Mouse (Mus musculus): ENCODE data around the gene Pld4.

Pld4 gene

DNA sequence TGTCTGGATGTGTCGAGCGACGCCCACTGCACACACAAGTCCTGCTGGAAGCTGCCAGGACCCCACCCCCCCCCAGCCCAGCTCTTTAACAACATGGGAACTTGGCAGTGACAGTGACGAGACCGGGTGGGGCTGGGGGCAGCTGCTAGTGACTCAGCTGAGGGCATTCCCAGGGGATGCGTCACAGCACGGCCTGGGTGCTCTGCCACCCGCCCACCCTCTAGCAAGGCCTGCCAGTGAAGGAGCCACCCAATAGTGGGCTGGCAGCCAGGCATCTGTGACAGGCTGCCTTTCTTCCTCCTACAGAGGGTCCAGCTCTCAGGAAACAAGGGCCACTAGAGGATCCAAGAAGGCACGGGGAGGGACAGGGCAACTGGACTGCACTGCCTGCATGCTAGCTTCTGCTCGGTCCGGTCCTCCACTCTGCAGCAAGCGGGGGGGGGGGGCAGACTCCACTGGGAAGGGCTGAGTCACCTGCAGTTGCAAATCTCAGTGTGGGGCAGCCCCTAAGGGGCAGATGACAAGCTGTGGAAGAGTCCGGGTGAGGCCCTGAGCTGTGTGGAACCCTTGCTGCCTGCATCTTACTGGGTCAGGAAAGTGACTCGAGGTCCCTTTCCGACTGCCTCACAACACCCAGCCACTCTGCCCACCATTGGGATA lies 37.3 kb downstream of the Pld4 start:
- Histone ChIP-seq H3K36me3 (ENCODE audit: control insufficient read depth, insufficient read depth, low read length, poor library complexity, severe bottlenecking) (no peaks in the 10 kb centered on the region), H3K27me3 (ENCODE audit: control insufficient read depth, insufficient read depth, low read length, poor library complexity, severe bottlenecking) (no peaks in the 10 kb centered on the region; the same call in 1 of the 2 replicates)
- peak; percentile 11 for DNase-seq (ENCODE audit: low read depth, low spot score)

DNA sequence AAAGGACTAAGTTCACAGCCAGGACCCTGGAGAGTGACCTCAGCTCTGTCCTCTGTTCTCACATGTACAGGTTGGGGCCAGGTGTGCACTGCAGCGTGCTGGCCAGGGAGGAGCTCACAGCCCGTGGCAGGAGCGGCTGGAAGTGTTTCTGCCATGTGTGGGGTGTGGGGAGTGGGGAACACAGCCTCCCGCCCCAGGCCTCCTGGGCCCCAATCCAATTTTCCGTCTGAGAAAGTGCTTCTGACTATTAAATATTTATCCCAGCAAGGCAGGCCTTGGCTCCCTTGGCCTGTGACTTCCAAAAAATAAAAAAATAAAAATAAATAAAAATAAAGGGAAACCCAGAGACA lies 37.9 kb downstream of the Pld4 start:
- Histone ChIP-seq H3K27me3 (ENCODE audit: control insufficient read depth, insufficient read depth, low read length, poor library complexity, severe bottlenecking) (no peaks in the 10 kb centered on the region; the same call in 1 of the 2 replicates), H3K36me3 (ENCODE audit: control insufficient read depth, insufficient read depth, low read length, poor library complexity, severe bottlenecking) (no peaks in the 10 kb centered on the region)
- DNase-seq (ENCODE audit: low read depth, low spot score) = no peak

GRCm38 (mm10) chr12:112798716-112799115 lies 38.3 kb downstream of the Pld4 start:
- DNase-seq (ENCODE audit: low read depth, low spot score) = no peak
- no peaks in the 10 kb centered on the region; the same call in 1 of the 2 replicates for H3K27me3 ChIP-seq (ENCODE audit: control insufficient read depth, insufficient read depth, low read length, poor library complexity, severe bottlenecking)
- H3K36me3 ChIP-seq (ENCODE audit: control insufficient read depth, insufficient read depth, low read length, poor library complexity, severe bottlenecking) = no peaks in the 10 kb centered on the region

DNA sequence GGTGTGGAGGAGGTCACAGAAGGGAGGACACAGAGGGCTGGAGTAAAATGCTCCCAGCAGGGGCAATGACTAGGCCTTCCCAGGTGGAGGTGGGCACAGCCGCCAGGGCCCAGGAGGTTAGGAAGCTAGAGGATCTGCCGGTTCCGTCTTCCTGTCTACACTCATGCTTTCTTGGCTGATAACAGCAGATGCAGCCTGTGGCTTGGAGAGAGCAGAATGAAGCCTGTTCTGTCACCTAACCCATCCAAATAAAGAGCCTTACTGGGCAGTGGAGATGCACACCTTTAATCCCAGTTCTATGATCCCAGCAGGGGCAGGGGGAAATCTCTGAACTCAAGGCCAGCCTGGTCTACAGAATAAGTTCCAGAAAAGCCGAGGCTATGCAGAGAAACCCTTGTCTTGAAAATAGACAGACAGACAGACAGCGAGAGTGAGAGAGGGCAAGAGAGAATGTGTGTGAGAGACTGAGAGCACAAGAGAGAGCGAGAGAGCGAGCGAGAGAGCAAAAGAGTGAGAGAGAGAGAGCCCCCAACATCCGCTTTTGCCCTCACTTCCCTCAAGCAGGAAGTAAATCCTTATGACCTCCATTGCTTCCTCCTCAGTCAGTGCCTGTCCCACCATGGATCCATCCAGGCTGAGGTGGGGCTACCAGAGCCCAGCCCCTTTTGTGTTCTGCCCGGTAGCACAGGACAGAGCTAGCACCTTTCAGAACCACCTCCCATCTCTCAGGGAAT lies 38.9 kb downstream of the Pld4 start:
- Histone ChIP-seq H3K27me3 (ENCODE audit: control insufficient read depth, insufficient read depth, low read length, poor library complexity, severe bottlenecking) (no peaks in the 10 kb centered on the region; the same call in 1 of the 2 replicates), H3K36me3 (ENCODE audit: control insufficient read depth, insufficient read depth, low read length, poor library complexity, severe bottlenecking) (no peaks in the 10 kb centered on the region)
- DNase-seq (ENCODE audit: low read depth, low spot score) = no peak

GRCm38 (mm10) chr12:112800476-112800875 lies 40.0 kb downstream of the Pld4 start:
- no peaks in the 10 kb centered on the region for H3K36me3 ChIP-seq (ENCODE audit: control insufficient read depth, insufficient read depth, low read length, poor library complexity, severe bottlenecking)
- no peaks in the 10 kb centered on the region; the same call in 1 of the 2 replicates for H3K27me3 ChIP-seq (ENCODE audit: control insufficient read depth, insufficient read depth, low read length, poor library complexity, severe bottlenecking)
- DNase-seq (ENCODE audit: low read depth, low spot score) = peak; percentile 86

DNA sequence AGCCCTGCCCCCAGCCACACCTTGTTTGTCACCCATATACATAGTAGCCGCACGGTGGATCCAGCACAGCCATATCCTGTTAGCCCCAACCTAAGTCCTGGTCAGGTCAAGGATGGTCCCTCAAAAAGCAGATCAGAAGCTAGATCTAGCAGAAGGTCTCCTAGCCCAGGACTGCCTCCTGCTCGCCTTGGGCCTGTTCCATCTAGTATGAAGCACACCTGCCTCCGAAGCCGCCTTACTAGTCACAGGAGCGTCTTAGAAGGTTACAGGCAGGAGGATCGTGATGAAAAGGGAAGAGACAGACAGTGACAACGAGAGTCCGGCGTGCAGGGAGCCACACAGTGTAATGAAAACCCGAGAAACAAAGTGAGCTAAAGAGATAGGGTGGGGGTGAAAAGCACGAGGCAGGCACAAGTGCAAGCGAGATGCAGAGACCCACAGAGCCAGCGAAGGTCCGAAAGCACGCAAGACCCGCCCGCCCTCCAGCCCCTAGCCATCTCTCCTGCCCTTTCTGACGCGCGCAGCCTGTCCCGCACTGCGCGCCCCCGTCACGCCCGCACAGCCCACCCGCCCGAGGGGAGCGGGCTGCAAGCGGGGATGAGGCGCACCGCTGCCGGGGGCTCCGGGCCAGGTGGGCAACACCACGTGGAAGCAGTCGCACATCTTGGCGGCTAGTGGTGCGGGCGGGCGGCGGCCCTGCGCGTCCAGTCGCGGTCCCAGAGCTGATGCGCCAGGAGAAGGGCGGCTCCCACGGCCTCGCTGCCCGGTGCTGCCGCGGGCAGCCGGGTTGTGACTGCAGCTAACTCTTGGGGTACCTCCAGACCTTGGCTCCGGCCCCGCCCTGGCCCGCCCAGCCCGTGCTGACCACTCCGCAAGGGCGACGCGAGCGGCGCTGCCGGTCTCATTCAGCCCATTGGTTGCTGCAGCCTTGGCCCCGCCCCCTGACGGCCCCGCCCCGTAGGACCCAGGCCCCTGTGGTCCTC lies 41.7 kb downstream of the Pld4 start, which contains the start of gene Ahnak2:
Ahnak2 (minus strand) TSS at position 794 of the 983 bp plus-strand sequence.
- H3K27me3 ChIP-seq (ENCODE audit: control insufficient read depth, insufficient read depth, low read length, poor library complexity, severe bottlenecking) = no peaks in the 10 kb centered on the region; the same call in 1 of the 2 replicates
- no peak for DNase-seq (ENCODE audit: low read depth, low spot score)

GRCm38 (mm10) chr12:112802917-112803316 lies 42.5 kb downstream of the Pld4 start:
- DNase-seq (ENCODE audit: low read depth, low spot score) = no peak
- H3K27me3 ChIP-seq (ENCODE audit: control insufficient read depth, insufficient read depth, low read length, poor library complexity, severe bottlenecking) = no peaks in the 10 kb centered on the region; the same call in 1 of the 2 replicates
- H3K36me3 ChIP-seq (ENCODE audit: control insufficient read depth, insufficient read depth, low read length, poor library complexity, severe bottlenecking) = no peaks in the 10 kb centered on the region

More for the DNA sequence above, 41.7 kb downstream of the Pld4 start, which contains the start of gene Ahnak2:
- H3K36me3 ChIP-seq (ENCODE audit: control insufficient read depth, insufficient read depth, low read length, poor library complexity, severe bottlenecking) = no peaks in the 10 kb centered on the region

DNA sequence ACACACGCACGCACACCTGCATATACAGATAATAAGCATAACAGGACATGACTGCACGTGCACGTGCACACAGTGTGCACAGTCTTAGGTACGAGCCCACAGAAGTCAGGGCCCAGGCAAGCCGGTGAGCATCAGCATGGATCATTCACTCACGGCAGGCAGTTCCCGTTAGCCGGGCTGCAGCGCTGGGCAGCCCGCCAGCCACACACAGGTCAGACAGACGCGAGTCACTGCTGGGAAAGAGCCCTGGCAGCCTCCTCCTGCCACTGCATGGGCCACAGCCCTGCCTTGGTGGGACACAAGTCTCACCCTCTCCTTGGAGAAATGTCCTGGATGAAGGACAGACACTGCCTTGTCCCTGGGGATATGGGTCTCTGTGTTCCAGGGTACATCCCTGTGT lies 43.6 kb downstream of the Pld4 start:
- DNase-seq (ENCODE audit: low read depth, low spot score) = no peak
- H3K36me3 ChIP-seq (ENCODE audit: control insufficient read depth, insufficient read depth, low read length, poor library complexity, severe bottlenecking) = no peaks in the 10 kb centered on the region
- H3K27me3 ChIP-seq (ENCODE audit: control insufficient read depth, insufficient read depth, low read length, poor library complexity, severe bottlenecking) = no peaks in the 10 kb centered on the region; the same call in 1 of the 2 replicates

DNA sequence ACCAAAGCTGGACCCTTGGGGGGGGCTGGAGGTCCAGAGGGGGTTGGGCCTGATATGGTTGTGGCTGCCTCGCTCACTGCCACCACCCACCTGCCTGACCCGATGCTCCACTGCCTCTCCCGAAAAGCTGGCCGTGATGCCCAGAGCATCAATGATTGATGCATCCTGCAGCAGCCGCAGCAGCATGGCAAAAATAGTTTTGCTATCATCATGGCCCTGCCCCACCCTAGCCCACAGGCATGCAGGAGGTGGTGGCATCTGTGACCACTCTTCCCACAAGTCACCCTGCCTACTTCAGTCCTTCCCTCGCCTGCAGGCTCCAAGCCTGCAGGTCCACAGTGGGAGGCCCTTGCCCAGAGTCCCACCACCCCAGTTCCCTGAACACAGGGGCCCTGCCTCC lies 45.6 kb downstream of the Pld4 start:
- DNase-seq (ENCODE audit: low read depth, low spot score) = no peak

DNA sequence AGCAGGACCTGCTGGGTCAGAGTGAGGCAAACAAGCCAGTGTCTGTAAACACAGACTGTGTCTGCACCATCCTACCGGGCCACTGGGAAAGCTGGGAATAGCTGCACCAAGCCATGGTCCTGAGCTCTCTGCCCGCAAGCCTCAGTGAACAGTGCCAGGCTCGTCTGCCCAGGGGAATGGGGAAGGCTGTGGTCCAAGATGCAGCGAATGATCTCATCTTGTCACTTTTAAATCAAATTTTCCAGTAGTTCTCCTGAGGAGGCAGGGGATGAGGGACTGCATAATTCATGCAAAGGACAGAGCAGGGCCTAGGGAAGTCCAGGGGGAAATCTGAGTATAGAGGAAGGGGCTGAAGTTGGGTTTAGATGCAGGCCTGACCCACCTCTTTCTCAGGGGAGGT lies 47.3 kb downstream of the Pld4 start:
- Histone ChIP-seq H3K36me3 (ENCODE audit: control insufficient read depth, insufficient read depth, low read length, poor library complexity, severe bottlenecking) (no peaks in the 10 kb centered on the region), H3K27me3 (ENCODE audit: control insufficient read depth, insufficient read depth, low read length, poor library complexity, severe bottlenecking) (no peaks in the 10 kb centered on the region)
- no peak for DNase-seq (ENCODE audit: low read depth, low spot score)

More for the DNA sequence above, 45.6 kb downstream of the Pld4 start:
- H3K27me3 ChIP-seq (ENCODE audit: control insufficient read depth, insufficient read depth, low read length, poor library complexity, severe bottlenecking) = no peaks in the 10 kb centered on the region; the same call in 1 of the 2 replicates
- no peaks in the 10 kb centered on the region for H3K36me3 ChIP-seq (ENCODE audit: control insufficient read depth, insufficient read depth, low read length, poor library complexity, severe bottlenecking)

GRCm38 (mm10) chr12:112808212-112808586 lies 47.7 kb downstream of the Pld4 start:
- H3K27me3 ChIP-seq (ENCODE audit: control insufficient read depth, insufficient read depth, low read length, poor library complexity, severe bottlenecking) = no peaks in the 10 kb centered on the region
- DNase-seq (ENCODE audit: low read depth, low spot score) = no peak
- H3K36me3 ChIP-seq (ENCODE audit: control insufficient read depth, insufficient read depth, low read length, poor library complexity, severe bottlenecking) = no peaks in the 10 kb centered on the region

DNA sequence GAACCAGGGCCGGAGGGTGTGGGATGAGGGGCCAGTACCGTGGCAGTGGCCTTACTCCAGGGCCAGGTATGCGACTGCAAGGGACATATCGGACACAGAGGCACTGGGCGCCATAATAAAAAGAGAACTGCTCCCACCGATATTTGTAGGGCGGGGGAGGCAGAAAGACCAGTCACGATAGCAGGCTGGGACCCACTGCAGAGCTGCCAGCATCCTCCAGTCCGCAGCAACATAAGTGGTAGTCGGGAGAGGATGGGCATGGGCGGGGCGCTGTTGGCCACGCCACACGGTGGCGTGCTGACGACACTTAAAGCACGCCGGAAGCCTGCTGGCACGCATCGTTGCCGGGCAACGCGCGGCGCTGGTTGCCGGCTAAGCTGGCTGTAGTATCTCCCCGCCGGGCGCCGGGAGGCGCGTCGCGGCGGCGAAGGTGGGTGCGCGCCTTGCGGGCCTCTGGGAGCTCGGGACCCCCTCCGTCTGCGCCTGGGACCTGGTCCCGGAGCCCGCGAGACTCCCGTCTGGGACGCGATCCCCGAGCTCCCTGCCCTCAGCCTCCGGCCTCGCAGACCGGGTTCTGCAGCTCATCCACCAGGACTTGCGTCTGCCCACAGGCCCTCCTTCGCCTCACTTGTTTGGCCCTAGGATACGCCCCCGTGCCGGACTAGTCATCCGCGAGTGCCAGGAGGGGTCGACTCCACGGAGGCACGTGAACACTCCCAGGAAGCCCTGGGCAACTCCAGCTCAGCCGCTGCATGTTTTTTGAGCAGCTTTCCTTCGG lies 48.3 kb downstream of the Pld4 start, which contains the start of gene Clba1:
Clba1 (plus strand) TSS at position 351 of the 778 bp plus-strand sequence.
- DNase-seq (ENCODE audit: low read depth, low spot score) = peak; percentile 94
- no peaks in the 10 kb centered on the region for H3K27me3 ChIP-seq (ENCODE audit: control insufficient read depth, insufficient read depth, low read length, poor library complexity, severe bottlenecking)
- H3K36me3 ChIP-seq (ENCODE audit: control insufficient read depth, insufficient read depth, low read length, poor library complexity, severe bottlenecking) = no peaks in the 10 kb centered on the region

DNA sequence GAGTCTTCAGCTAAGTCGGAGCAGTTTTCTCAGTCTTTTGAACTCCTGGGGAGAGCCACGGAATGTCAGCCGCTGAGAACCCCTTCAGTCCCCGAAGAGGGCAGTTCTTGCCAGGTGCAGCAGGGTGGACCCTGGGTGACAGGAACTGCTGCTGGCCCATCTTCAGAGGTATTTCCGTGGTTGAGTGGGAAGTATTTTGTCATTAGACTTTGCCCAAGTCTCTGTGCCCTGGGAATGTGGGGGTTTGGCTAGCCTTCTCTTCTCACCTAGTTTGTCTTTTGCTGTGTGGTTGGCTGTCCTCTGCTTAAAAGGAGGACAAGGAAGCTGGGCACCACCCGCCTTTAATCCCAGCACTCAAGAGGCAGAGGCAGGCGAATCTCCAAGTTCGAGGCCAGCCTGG lies 49.2 kb downstream of the Pld4 start:
- no peaks in the 10 kb centered on the region for H3K27me3 ChIP-seq (ENCODE audit: control insufficient read depth, insufficient read depth, low read length, poor library complexity, severe bottlenecking)
- DNase-seq (ENCODE audit: low read depth, low spot score) = no peak
- H3K36me3 ChIP-seq (ENCODE audit: control insufficient read depth, insufficient read depth, low read length, poor library complexity, severe bottlenecking) = no peaks in the 10 kb centered on the region

All from splenic B cell, adult 2 months (primary cell).